Mouse (Mus musculus): ENCODE measurements around the gene Map2k6.

DNA sequence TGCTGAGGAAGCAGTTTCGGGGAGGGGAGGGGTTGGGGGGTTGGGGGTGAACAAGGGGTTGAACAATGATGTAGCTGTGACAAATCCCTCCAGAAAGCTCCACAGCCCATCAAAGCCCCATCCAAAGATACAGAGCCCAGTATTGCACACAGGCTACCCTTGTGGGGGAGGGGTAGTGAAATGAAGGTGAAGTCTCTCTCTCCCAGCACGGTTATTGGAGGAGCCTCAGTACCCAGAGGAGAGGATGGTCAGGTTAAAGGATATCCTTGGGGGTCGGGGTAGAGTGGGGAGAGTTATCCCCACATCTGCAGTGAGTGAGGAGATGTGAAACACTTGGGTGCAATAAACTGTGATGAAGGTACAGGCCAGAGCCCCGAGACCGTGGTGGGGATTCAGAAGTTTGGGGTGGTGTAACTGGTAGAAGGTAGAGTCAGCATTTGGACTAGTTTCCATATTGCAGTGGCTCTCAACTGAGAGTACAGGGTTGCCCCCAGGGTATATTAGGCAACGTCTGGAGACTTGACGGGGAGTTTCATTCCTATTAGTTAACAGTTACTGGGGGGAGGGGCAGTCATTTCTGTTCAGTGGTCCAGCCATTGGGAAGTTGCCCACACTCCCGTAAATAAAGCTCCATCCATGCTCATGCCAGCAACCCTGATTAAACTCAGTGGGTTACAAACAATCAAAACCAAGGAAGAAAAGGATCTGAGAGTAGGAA lies 37.1 kb downstream of the Map2k6 start:
- TF ChIP-seq CTCF (IDR thresholded peaks at IDR 0.05 in 2 of 3, conservative IDR thresholded peaks at IDR 0.05 in 1 of 3; ENCODE audit: control insufficient read depth in 1 of 3, insufficient read depth in 1 of 3, low read depth in 2 of 3, low read length in 3 of 3, poor library complexity in 1 of 3, severe bottlenecking in 1 of 3), result no peak
- TF ChIP-seq TCF12 (IDR thresholded peaks at IDR 0.05; ENCODE audit: low read depth, low read length), result no peak
- no peak for TF ChIP-seq ZC3H11A (IDR thresholded peaks at IDR 0.05; ENCODE audit: low read depth, low read length)

All from MEL (cell line).